Mouse (Mus musculus) megakaryocyte-erythroid progenitor cell, adult 5-6 weeks (primary cell): ENCODE data around the gene Phlpp1. TPM values are rescaled to one million over a fixed set of nuclear protein-coding genes. Genes with fewer than 3 reads are reported as not detected.

ENCODE experiments used
- ATAC-seq: replicated peaks from 2 replicates; pipeline ENCODE4 v1.8.0; 2016; ENCODE audit warnings: mild to moderate bottlenecking, inconsistent platforms; ENCODE audit not compliant: severe bottlenecking, poor library complexity, low FRiP score, low TSS enrichment
- total RNA-seq, 2 experiments: library from RNA; stranded (forward) in 1 of 2; stranded (reverse) in 1 of 2; fragments of 200-1000, 215-1000 nt in 1 of 2; fragments of >200 nt in 1 of 2; fragmentation: Nextera tagmentation in 1 of 2; gene quantifications; 2 replicates each; pipeline ENCODE4 v1.2.3; 2014 to 2017

The Phlpp1 gene
- total RNA-seq, 2 experiments from 2014 or later, result 2.3 to 7.1 TPM

GRCm38 (mm10) chr1:106410858-106411257 lies 239.3 kb downstream of the Phlpp1 start:
- no peak for ATAC-seq

GRCm38 (mm10) chr1:106425128-106425936 lies 253.8 kb downstream of the Phlpp1 start:
- peak; percentile 81 for ATAC-seq

GRCm38 (mm10) chr1:106428170-106428569 lies 256.6 kb downstream of the Phlpp1 start:
- peak; percentile 51 for ATAC-seq

- ATAC-seq, result no peak
Measured at GRCm38 (mm10) chr1:106428580-106428979, 257.0 kb downstream of the Phlpp1 start.

GRCm38 (mm10) chr1:106433580-106433979 lies 262.0 kb downstream of the Phlpp1 start:
- no peak for ATAC-seq

Other genes with a start within 250 kb of the Phlpp1 start
- gene Zcchc2, start 181.3 kb upstream of the Phlpp1 start, total RNA-seq (2014; fragmentation: Nextera tagmentation), result 16.8 and 18.3 TPM in 2 replicates
- gene Zcchc2, start 181.3 kb upstream of the Phlpp1 start, total RNA-seq (2017), result 14.2 and 15.4 TPM in 2 replicates